Mouse (Mus musculus): ENCODE data around the gene Galnt3.

DNA sequence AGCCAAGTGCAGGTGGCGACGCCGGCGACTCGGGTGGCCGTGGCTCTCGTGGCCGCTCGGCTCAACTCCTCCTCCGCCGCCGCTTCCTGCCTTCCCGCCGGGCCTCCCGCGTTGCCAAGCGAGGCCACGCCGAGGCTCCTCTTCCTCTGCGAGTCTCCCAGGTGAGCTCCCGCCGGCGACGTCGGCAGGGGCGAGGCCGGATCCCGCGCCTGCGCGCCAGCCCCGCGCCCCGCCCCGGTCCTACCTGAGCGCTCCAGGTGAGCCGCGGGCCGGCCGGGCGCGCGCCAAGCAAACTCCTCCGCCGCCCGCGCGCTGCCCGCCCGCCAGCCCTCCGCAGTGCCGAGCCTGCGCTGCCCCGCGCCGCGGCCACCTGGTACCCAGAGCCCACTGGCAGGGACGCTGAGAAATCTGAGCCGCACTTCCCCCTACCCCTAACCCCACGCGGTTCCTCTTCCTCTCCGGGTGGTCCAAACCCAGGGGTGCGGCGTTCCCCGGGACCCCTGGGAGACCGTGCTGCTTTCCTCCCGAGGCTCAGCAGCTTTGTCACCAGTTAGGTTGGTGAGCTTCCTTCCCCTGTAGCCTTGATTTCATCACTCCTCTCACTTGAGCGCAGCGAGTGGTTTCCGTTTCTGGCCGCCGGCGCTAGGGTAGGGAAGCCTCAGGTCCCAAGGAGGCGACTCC lies at the start of gene Galnt3:
- TF ChIP-seq POLR2A (IDR thresholded peaks at IDR 0.05; ENCODE audit: borderline replicate concordance, extremely low read depth, low read depth, low read length) (no peak), CTCF (IDR thresholded peaks at IDR 0.05; ENCODE audit: insufficient read depth, low read length) (no peak)
